Mouse (Mus musculus) stomach, postnatal 0 days (tissue): ENCODE measurements around the gene Klhl20. TPM values are rescaled to one million over a fixed set of nuclear protein-coding genes. Genes with fewer than 3 reads are reported as not detected.

Experiments
- ATAC-seq: fragments of 200-750 bp; cut with Nextera tagmentation; 2 replicates; pipeline ENCODE4 v1.8.0; 2017; ENCODE audit not compliant: low FRiP score, low TSS enrichment
- DNase-seq: peaks from one replicate; pipeline ENCODE4 v3.0.0-alpha.2; 2016; ENCODE audit warnings: low spot score
- H3K27ac ChIP-seq: fragments of 300-500 bp; sonication (generic); replicated peaks from 2 replicates; pipeline ENCODE4 v1.5.1; 2014; ENCODE audit warnings: mild to moderate bottlenecking, control low read depth
- H3K27me3 ChIP-seq: fragments of 300-500 bp; sonication (generic); 2 replicates; pipeline ENCODE4 v1.6.1; 2014; ENCODE audit warnings: low read length; ENCODE audit not compliant: control insufficient read depth, insufficient read depth
- H3K36me3 ChIP-seq: fragments of 300-500 bp; sonication (generic); 2 replicates; pipeline ENCODE4 v1.6.1; 2014; ENCODE audit warnings: low read length, mixed read lengths; ENCODE audit not compliant: control insufficient read depth, insufficient read depth
- H3K4me1 ChIP-seq: fragments of 300-500 bp; sonication (generic); replicated peaks from 2 replicates; pipeline ENCODE4 v1.6.1; 2014; ENCODE audit warnings: antibody characterized with exemption; ENCODE audit not compliant: control insufficient read depth, insufficient read depth
- H3K4me2 ChIP-seq: fragments of 300-500 bp; sonication (generic); replicated peaks from 2 replicates; pipeline ENCODE4 v1.6.1; 2014; ENCODE audit warnings: low read depth, mild to moderate bottlenecking, control low read depth, moderate library complexity
- H3K4me3 ChIP-seq: fragments of 300-500 bp; sonication (generic); 2 replicates; pipeline ENCODE4 v1.5.1; 2014; ENCODE audit warnings: low read depth, low read length, control low read depth
- H3K9ac ChIP-seq: fragments of 300-500 bp; sonication (generic); 2 replicates; pipeline ENCODE4 v1.6.1; 2014; ENCODE audit warnings: mild to moderate bottlenecking, low read length, control low read depth, mixed read lengths
- H3K9me3 ChIP-seq: fragments of 300-500 bp; sonication (generic); 2 replicates; pipeline ENCODE4 v1.6.1; 2016; ENCODE audit warnings: low read length; ENCODE audit not compliant: control insufficient read depth
- CTCF ChIP-seq: IDR thresholded peaks from 2 replicates; pipeline ENCODE4 v1.5.1; 2016; ENCODE audit warnings: antibody characterized with exemption, low read depth, mild to moderate bottlenecking, moderate library complexity
- EP300 ChIP-seq: optimal IDR thresholded peaks from 2 replicates; pipeline ENCODE3; 2016; ENCODE audit warnings: antibody characterized with exemption
- WGBS: fragments of 180-500 bp; shearing (Covaris S2); extraction: QIAGEN DNeasy Blood & Tissue Kit; methylation state at CpG from one replicate; pipeline ENCODE4 v1.1.7; 2014; 5-methylcytosine and 5-hydroxymethylcytosine counted together
- polyA plus RNA-seq: library from polyadenylated mRNA; unstranded; fragments of >200 nt; fragmentation: Nextera tagmentation; extraction: Ambion mirVana; gene quantifications from 2 replicates; pipeline ENCODE4 v1.2.1, GENCODE M21; 2015

Gene Klhl20
- polyA plus RNA-seq, 1 experiment from 2014 or later, result 5.5 TPM

DNA sequence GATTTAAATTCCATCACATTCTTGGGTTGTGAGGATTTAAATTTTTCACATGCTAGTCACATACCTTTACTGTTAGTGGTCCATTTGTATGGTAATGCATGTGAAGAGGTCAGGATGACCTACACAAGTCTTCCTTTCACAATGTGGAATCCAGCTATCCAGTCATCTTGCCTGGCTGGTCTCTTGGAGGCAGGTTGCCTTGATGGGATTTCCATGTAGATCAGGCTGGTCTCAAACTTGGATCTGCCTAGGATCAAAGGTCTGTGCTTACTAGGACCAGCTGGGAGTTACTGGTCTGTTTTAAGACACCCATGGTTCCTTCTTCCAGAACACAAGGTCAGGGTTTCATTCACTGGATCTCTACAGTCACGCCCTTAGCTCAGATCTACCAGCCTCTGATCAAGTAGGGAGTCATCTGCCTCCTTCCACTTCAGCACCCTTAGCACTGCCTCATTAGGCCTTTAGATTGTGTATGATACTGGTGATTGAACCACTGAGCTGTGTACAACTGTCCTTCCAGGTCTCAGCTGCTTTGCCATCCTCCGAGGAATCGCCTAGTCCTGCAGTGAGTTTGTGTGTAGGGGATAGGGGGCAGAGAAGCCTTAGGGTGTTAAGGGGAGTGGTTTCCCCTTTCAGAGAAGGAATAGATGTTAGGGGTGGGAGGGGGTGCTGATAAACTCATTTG lies 91.4 kb downstream of the Klhl20 start:
- no peak overlapping the region for H3K9ac ChIP-seq
- H3K27ac ChIP-seq, result peak overlapping the region; percentile 14; the same call in 1 of the 2 replicates
- no peak overlapping the region for H3K4me2 ChIP-seq
- peaks cover 10% of the 10 kb centered on the region; the same call in 1 of the 2 replicates for H3K36me3 ChIP-seq
- TF ChIP-seq CTCF, result no peak
- no peak for TF ChIP-seq EP300
- ATAC-seq (no peak), DNase-seq (no peak)
- H3K4me1 ChIP-seq, result no peaks in the 10 kb centered on the region; the same call in 1 of the 2 replicates
- H3K9me3 ChIP-seq, result no peaks in the 10 kb centered on the region
- WGBS, result 21% methylated on average over 3 of the region's 3 CpGs
- no peaks in the 10 kb centered on the region for H3K27me3 ChIP-seq
- no peak overlapping the region for H3K4me3 ChIP-seq

DNA sequence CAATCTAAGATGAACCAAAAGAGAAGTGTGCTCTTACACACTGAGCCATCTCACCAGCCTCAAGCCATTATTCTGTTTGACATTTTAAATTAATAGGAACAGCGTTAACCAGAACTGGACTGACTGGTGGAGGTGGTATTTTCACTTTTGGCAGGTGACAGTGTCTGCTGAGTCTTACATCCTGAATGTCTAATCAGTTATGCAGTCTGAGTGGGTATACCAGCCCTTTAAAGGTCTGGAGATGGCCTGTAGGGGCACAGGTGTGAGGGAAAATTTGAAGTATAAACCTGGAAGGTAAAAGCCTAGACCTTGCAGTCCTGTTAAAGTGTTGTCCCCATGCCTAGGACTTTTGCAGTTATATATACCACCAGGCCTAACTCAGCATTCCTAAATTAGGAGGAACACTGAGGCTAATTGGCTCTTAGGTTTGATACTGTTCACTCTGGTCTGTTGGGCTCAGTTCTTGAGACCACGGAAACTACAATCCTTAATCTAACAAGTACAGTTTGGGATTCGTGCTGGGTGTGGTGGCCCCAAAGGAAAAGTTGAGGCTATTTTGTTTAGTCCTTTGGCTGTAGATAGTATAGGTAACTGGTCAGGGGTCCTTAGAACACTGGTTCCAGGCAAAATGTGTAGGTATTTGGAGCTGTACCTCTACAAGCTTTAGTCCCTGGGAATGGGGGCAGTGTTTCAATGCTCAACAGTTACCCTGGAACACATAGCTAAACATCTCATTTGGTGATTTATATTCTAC lies 92.2 kb downstream of the Klhl20 start:
- no peak for ATAC-seq
- 18% methylated on average over 3 of the region's 3 CpGs for WGBS

More for the DNA sequence above, 92.2 kb downstream of the Klhl20 start:
- TF ChIP-seq EP300 (no peak), CTCF (no peak)
- Histone ChIP-seq H3K4me3 (no peak overlapping the region), H3K9me3 (no peaks in the 10 kb centered on the region), H3K9ac (no peak overlapping the region), H3K27ac (peak overlapping the region; percentile 25; the same call in 1 of the 2 replicates), H3K4me2 (no peak overlapping the region), H3K4me1 (no peaks in the 10 kb centered on the region; the same call in 1 of the 2 replicates), H3K36me3 (peaks cover 10% of the 10 kb centered on the region; the same call in 1 of the 2 replicates), H3K27me3 (no peaks in the 10 kb centered on the region)
- no peak for DNase-seq

Other genes with a start within 250 kb of the Klhl20 start
- gene Rc3h1, start 225.1 kb downstream of the Klhl20 start, polyA plus RNA-seq, result 3.7 and 4.2 TPM in 2 replicates
- 2.1 and 4.7 TPM in 2 replicates for gene Serpinc1, start 152.9 kb downstream of the Klhl20 start, polyA plus RNA-seq
- gene Zbtb37, start 96.7 kb downstream of the Klhl20 start, polyA plus RNA-seq, result 2.2 and 2.8 TPM in 2 replicates
- 15.9 and 16.2 TPM in 2 replicates for gene Dars2, start 60.9 kb downstream of the Klhl20 start, polyA plus RNA-seq
- gene Cenpl, start 60.8 kb downstream of the Klhl20 start, polyA plus RNA-seq, result 9.6 and 10.2 TPM in 2 replicates
- gene Ankrd45, start 11.2 kb upstream of the Klhl20 start, polyA plus RNA-seq, result 0.21 and 0.24 TPM in 2 replicates
- not detected in 2 replicates for gene Tex50, start 27.8 kb upstream of the Klhl20 start, polyA plus RNA-seq
- 278 and 293 TPM in 2 replicates for gene Prdx6, start 119.7 kb upstream of the Klhl20 start, polyA plus RNA-seq